Mouse (Mus musculus) G1E (cell line): Measurements from ENCODE around the gene Fbln1.

Source experiments
- CTCF ChIP-seq: IDR thresholded peaks from 2 replicates; pipeline ENCODE4 v1.5.1; 2012; ENCODE audit warnings: low read depth, low read length, inconsistent platforms, mixed read lengths
- GATA1 ChIP-seq: IDR thresholded peaks from 2 replicates; pipeline ENCODE4 v1.6.1; 2012; ENCODE audit warnings: borderline replicate concordance, low read length, inconsistent platforms, mixed read lengths

DNA sequence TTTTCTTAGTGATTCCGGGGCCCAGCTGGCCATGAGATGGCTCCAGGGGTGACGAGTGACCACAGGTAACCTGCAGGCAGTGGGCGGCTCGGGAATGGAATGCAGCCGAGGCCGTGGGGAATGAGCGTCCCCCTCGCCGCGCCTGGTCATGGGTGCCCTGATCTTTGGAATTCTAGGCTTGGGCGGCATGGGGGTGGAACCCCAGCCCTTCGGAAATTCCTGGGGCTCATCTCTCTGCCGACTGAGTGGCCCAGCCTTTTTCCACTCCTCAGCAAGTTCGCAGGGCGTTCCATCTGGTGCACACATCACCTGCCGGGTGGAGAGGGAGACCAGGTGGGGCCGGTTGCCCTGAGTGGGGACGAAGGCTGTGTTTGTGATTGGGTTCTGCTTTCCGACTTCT, 62.1 kb downstream of the Fbln1 start:
- no peak for TF ChIP-seq CTCF
- TF ChIP-seq GATA1: no peak
